Mouse (Mus musculus): ENCODE measurements around the gene Hs2st1. TPM values are rescaled to one million over a fixed set of nuclear protein-coding genes. Genes with fewer than 3 reads are reported as not detected.

Gene Hs2st1
- polyA plus RNA-seq, 1 experiment: not detected

GRCm38 (mm10) chr3:144537078-144537855 lies 32.7 kb downstream of the Hs2st1 start:
- H3K4me3 ChIP-seq (ENCODE audit: insufficient read depth, low read depth, low read length): no peak overlapping the region
- WGBS: 63% methylated on average over 7 of the region's 7 CpGs
- peaks cover 16% of the 10 kb centered on the region for H3K4me1 ChIP-seq (ENCODE audit: control insufficient read depth, insufficient read depth, low read length)
- TF ChIP-seq POLR2A (IDR thresholded peaks at IDR 0.05; ENCODE audit: insufficient read depth, low read depth, low read length) (no peak), CTCF (IDR thresholded peaks at IDR 0.05; ENCODE audit: insufficient read depth, low read depth, low read length) (no peak)
- H3K27ac ChIP-seq (ENCODE audit: insufficient read depth, low read depth, low read length): no peak overlapping the region

DNA sequence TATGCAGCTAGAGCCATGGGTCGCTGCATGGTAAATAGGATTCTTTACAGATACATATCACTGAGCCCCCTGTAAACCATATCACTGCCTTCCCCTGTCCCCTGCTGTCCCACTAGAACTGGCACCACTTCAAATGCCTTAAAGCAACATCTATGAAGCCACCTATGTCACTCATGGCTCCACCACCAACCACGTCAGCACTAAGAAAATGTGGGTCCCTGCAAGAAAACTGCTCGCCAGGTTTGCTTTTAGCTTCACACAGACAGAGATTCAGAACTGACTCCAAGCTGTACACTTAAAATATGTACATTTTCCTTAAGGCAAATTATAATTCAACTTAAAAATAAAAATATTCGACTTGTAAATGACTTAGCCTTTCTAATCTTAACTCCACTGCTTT lies 34.9 kb downstream of the Hs2st1 start:
- WGBS: 96% methylated on average over 4 of the region's 4 CpGs
- Histone ChIP-seq H3K27ac (ENCODE audit: insufficient read depth, low read depth, low read length) (no peak overlapping the region), H3K4me3 (ENCODE audit: insufficient read depth, low read depth, low read length) (no peak overlapping the region), H3K4me1 (ENCODE audit: control insufficient read depth, insufficient read depth, low read length) (peaks cover 16% of the 10 kb centered on the region)
- no peak for TF ChIP-seq CTCF (IDR thresholded peaks at IDR 0.05; ENCODE audit: insufficient read depth, low read depth, low read length)
- TF ChIP-seq POLR2A (IDR thresholded peaks at IDR 0.05; ENCODE audit: insufficient read depth, low read depth, low read length): no peak

GRCm38 (mm10) chr3:144531023-144531422 lies 39.0 kb downstream of the Hs2st1 start:
- 40% methylated on average over 5 of the region's 5 CpGs for WGBS
- Histone ChIP-seq H3K27ac (ENCODE audit: insufficient read depth, low read depth, low read length) (no peak overlapping the region), H3K4me1 (ENCODE audit: control insufficient read depth, insufficient read depth, low read length) (peaks cover 11% of the 10 kb centered on the region), H3K4me3 (ENCODE audit: insufficient read depth, low read depth, low read length) (no peak overlapping the region)
- TF ChIP-seq POLR2A (IDR thresholded peaks at IDR 0.05; ENCODE audit: insufficient read depth, low read depth, low read length): no peak
- no peak for TF ChIP-seq CTCF (IDR thresholded peaks at IDR 0.05; ENCODE audit: insufficient read depth, low read depth, low read length)

- H3K4me1 ChIP-seq (ENCODE audit: control insufficient read depth, insufficient read depth, low read length): peaks cover 7% of the 10 kb centered on the region; the same call in 1 of the 2 replicates
- no peak overlapping the region for H3K27ac ChIP-seq (ENCODE audit: insufficient read depth, low read depth, low read length)
- H3K4me3 ChIP-seq (ENCODE audit: insufficient read depth, low read depth, low read length): no peak overlapping the region
- WGBS: 91% methylated on average over 7 of the region's 7 CpGs
- TF ChIP-seq POLR2A (IDR thresholded peaks at IDR 0.05; ENCODE audit: insufficient read depth, low read depth, low read length) (no peak), CTCF (IDR thresholded peaks at IDR 0.05; ENCODE audit: insufficient read depth, low read depth, low read length) (no peak)
Observed at GRCm38 (mm10) chr3:144527918-144528317, 42.1 kb downstream of the Hs2st1 start.

DNA sequence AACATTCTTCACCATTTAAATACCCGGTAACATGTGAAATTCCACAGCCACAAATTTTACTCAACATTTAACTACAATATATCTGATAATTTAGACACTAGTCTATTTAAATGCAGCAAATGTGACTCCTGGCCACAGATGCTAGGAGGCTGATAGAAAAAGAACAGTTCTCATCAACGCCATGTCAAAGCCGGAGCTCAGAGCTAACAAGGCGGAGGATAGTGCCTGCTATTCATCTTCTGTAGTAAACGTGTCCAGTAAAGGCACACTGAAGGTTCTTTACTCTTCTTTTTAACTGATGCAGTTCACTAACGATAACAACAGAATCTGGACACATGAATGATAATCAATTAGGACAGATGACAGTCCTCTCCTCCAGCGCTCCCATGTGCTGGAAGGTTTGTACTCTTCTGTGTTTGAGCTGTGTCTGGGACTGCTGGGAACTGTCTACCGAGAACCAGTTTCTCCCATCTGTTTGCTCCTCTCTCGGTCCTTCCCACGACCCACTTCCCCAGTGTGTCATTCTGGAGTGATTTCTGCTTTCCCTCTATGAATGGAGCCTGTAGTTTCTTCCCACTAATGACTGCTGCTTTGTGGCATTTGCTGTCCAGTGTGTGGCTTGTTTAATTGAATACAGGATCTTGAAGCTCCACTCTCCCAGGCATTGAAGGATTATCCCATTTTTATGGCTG lies 50.3 kb downstream of the Hs2st1 start:
- H3K4me1 ChIP-seq (ENCODE audit: control insufficient read depth, insufficient read depth, low read length): no peaks in the 10 kb centered on the region
- TF ChIP-seq CTCF (IDR thresholded peaks at IDR 0.05; ENCODE audit: insufficient read depth, low read depth, low read length): no peak
- no peak for TF ChIP-seq POLR2A (IDR thresholded peaks at IDR 0.05; ENCODE audit: insufficient read depth, low read depth, low read length)
- H3K4me3 ChIP-seq (ENCODE audit: insufficient read depth, low read depth, low read length): no peak overlapping the region
- H3K27ac ChIP-seq (ENCODE audit: insufficient read depth, low read depth, low read length): no peak overlapping the region; the same call in 1 of the 2 replicates
- WGBS: 76% methylated on average over 10 of the region's 10 CpGs

DNA sequence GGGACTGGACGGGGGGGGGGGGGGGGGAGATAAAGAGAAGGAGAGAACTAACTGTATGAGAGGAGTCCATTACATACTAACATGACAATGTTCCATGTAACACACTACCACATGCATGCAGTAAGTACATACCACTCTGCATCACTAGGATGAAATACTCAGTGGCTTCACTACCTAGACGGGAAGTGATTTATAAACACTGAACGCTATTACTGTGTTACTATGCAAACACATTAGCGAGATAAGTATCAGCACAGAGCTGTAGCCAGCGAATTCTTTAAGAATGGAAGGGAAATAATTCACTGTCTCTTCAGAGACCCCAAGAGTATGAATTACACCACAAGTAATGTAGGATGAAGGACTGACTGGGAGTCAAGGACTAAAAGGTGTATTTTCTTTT lies 51.1 kb downstream of the Hs2st1 start:
- H3K4me1 ChIP-seq (ENCODE audit: control insufficient read depth, insufficient read depth, low read length): no peaks in the 10 kb centered on the region
- WGBS: 84% methylated on average over 5 of the region's 5 CpGs
- no peak overlapping the region for H3K4me3 ChIP-seq (ENCODE audit: insufficient read depth, low read depth, low read length)
- no peak for TF ChIP-seq POLR2A (IDR thresholded peaks at IDR 0.05; ENCODE audit: insufficient read depth, low read depth, low read length)
- no peak for TF ChIP-seq CTCF (IDR thresholded peaks at IDR 0.05; ENCODE audit: insufficient read depth, low read depth, low read length)
- H3K27ac ChIP-seq (ENCODE audit: insufficient read depth, low read depth, low read length): no peak overlapping the region

- Histone ChIP-seq H3K4me1 (ENCODE audit: control insufficient read depth, insufficient read depth, low read length) (no peaks in the 10 kb centered on the region; the same call in 1 of the 2 replicates), H3K4me3 (ENCODE audit: insufficient read depth, low read depth, low read length) (no peak overlapping the region), H3K27ac (ENCODE audit: insufficient read depth, low read depth, low read length) (no peak overlapping the region)
- TF ChIP-seq POLR2A (IDR thresholded peaks at IDR 0.05; ENCODE audit: insufficient read depth, low read depth, low read length) (no peak), CTCF (IDR thresholded peaks at IDR 0.05; ENCODE audit: insufficient read depth, low read depth, low read length) (no peak)
- 92% methylated on average over 7 of the region's 7 CpGs for WGBS
Observed at GRCm38 (mm10) chr3:144515286-144515685, 54.7 kb downstream of the Hs2st1 start.

- TF ChIP-seq CTCF (IDR thresholded peaks at IDR 0.05; ENCODE audit: insufficient read depth, low read depth, low read length) (no peak), POLR2A (IDR thresholded peaks at IDR 0.05; ENCODE audit: insufficient read depth, low read depth, low read length) (no peak)
- H3K4me3 ChIP-seq (ENCODE audit: insufficient read depth, low read depth, low read length): no peak overlapping the region
- no peaks in the 10 kb centered on the region; the same call in 1 of the 2 replicates for H3K4me1 ChIP-seq (ENCODE audit: control insufficient read depth, insufficient read depth, low read length)
- 75% methylated on average over 10 of the region's 10 CpGs for WGBS
- no peak overlapping the region for H3K27ac ChIP-seq (ENCODE audit: insufficient read depth, low read depth, low read length)
Observed at GRCm38 (mm10) chr3:144514122-144514505, 55.9 kb downstream of the Hs2st1 start.

All from olfactory bulb, adult 2 months (tissue).